Mouse (Mus musculus) lung, postnatal 0 days (tissue): Measurements from ENCODE around the gene Pld3.

Experiments
- CTCF ChIP-seq: IDR thresholded peaks from 2 replicates; pipeline ENCODE4 v1.5.1; 2016; ENCODE audit warnings: antibody characterized with exemption, mild to moderate bottlenecking
- EP300 ChIP-seq: IDR thresholded peaks from 2 replicates; pipeline ENCODE4 v1.6.1; 2016; ENCODE audit warnings: antibody characterized with exemption, mild to moderate bottlenecking, control low read depth

- TF ChIP-seq CTCF (no peak), EP300 (no peak)
Measured at GRCm38 (mm10) chr7:27549597-27549996, 3.4 kb downstream of the Pld3 start.
